Mouse (Mus musculus) cerebral cortex, adult 2 months (tissue): ENCODE results near the gene Nudt8.

Experiments
- WGBS: fragments of 180-500 bp; shearing (Covaris S2); methylation state at CpG from one replicate; pipeline ENCODE4 v1.1.7; 2018; 5-methylcytosine and 5-hydroxymethylcytosine counted together

Gene Nudt8

GRCm38 (mm10) chr19:4000119-4000900, at the start of gene Nudt8, which contains the start of gene Gm49405:
TSS of gene Nudt8 (plus strand) at chr19:4000580.
TSS of gene Gm49405 (plus strand) at chr19:4000626.
- under 1% methylated on average over 64 of the region's 64 CpGs for WGBS

- WGBS = 65% methylated on average over 1 of the region's 1 CpGs
Observed at GRCm38 (mm10) chr19:3952099-3952498, 48.3 kb upstream of the Nudt8 start.

GRCm38 (mm10) chr19:3955033-3955432, 45.3 kb upstream of the Nudt8 start:
- WGBS = 84% methylated on average over 3 of the region's 3 CpGs

GRCm38 (mm10) chr19:3955804-3956203, 44.6 kb upstream of the Nudt8 start:
- WGBS = 79% methylated on average over 4 of the region's 4 CpGs

GRCm38 (mm10) chr19:3957296-3958036, 42.9 kb upstream of the Nudt8 start:
- WGBS = 86% methylated on average over 5 of the region's 5 CpGs

GRCm38 (mm10) chr19:3958470-3958869, 41.9 kb upstream of the Nudt8 start, which contains the start of gene Aldh3b3:
TSS of gene Aldh3b3 (plus strand) at chr19:3958645.
- WGBS = 53% methylated on average over 4 of the region's 4 CpGs

GRCm38 (mm10) chr19:3960211-3960610, 40.2 kb upstream of the Nudt8 start:
- WGBS = 88% methylated on average over 5 of the region's 5 CpGs

- WGBS = 69% methylated on average over 6 of the region's 6 CpGs
Observed at GRCm38 (mm10) chr19:3961805-3962204, 38.6 kb upstream of the Nudt8 start.

GRCm38 (mm10) chr19:3962469-3962868, 37.9 kb upstream of the Nudt8 start:
- WGBS = 35% methylated on average over 2 of the region's 2 CpGs

GRCm38 (mm10) chr19:3964030-3964429, 36.4 kb upstream of the Nudt8 start:
- WGBS = 79% methylated on average over 4 of the region's 4 CpGs

- WGBS = 67% methylated on average over 11 of the region's 11 CpGs
Observed at GRCm38 (mm10) chr19:3966330-3967075, 33.9 kb upstream of the Nudt8 start.

GRCm38 (mm10) chr19:3967258-3967657, 33.1 kb upstream of the Nudt8 start:
- WGBS = 68% methylated on average over 3 of the region's 3 CpGs

- 65% methylated on average over 9 of the region's 9 CpGs for WGBS
Observed at GRCm38 (mm10) chr19:3972229-3972628, 28.2 kb upstream of the Nudt8 start, which contains the start of gene Aldh3b2. TSS of gene Aldh3b2 (plus strand) at chr19:3972328.

- 77% methylated on average over 6 of the region's 6 CpGs for WGBS
Observed at GRCm38 (mm10) chr19:3974608-3975007, 25.8 kb upstream of the Nudt8 start.

- WGBS = 84% methylated on average over 2 of the region's 2 CpGs
Observed at GRCm38 (mm10) chr19:3975866-3976265, 24.5 kb upstream of the Nudt8 start.

- WGBS = 15% methylated on average over 4 of the region's 4 CpGs
Observed at GRCm38 (mm10) chr19:3980309-3980708, 20.1 kb upstream of the Nudt8 start.

GRCm38 (mm10) chr19:3980917-3981316, 19.5 kb upstream of the Nudt8 start:
- WGBS = 85% methylated on average over 9 of the region's 9 CpGs

- 59% methylated on average over 9 of the region's 9 CpGs for WGBS
Observed at GRCm38 (mm10) chr19:3983527-3984200, 16.7 kb upstream of the Nudt8 start.

GRCm38 (mm10) chr19:3985261-3985681, 15.1 kb upstream of the Nudt8 start:
- 60% methylated on average over 8 of the region's 8 CpGs for WGBS

- 26% methylated on average over 8 of the region's 8 CpGs for WGBS
Observed at GRCm38 (mm10) chr19:3986334-3986733, 14.0 kb upstream of the Nudt8 start, which contains the start of gene Acy3. TSS of gene Acy3 (plus strand) at chr19:3986570.

GRCm38 (mm10) chr19:3988066-3988465, 12.3 kb upstream of the Nudt8 start:
- WGBS = 87% methylated on average over 14 of the region's 14 CpGs
